Mouse (Mus musculus) spleen, embryonic (tissue): ENCODE data around the gene Aldh9a1.

ENCODE experiments used
- CTCF ChIA-PET: fragments of 350-600 bp; sonication (Branson Sonifier 250); formaldehyde crosslinking; loops from one replicate; lab custom pipeline; 2022; lab: Charles Lee

Aldh9a1 gene

GRCm38 (mm10) chr1:167383178-167383577 is 33.4 kb downstream of the Aldh9a1 start:
- CTCF ChIA-PET: interaction anchor here (0.6 kb wide), 1 partner anchor 163 kb away, joined by 3 read pairs; no protein-coding TSS in a partner anchor

GRCm38 (mm10) chr1:167384156-167384555 is 34.4 kb downstream of the Aldh9a1 start:
- CTCF ChIA-PET: no interaction called here

- CTCF ChIA-PET: no interaction called here
These were observed 35.4 kb downstream of the Aldh9a1 start for GRCm38 (mm10) chr1:167385211-167385610.

- CTCF ChIA-PET: no interaction called here
These were observed 35.8 kb downstream of the Aldh9a1 start for GRCm38 (mm10) chr1:167385636-167386035.

- CTCF ChIA-PET: no interaction called here
These were observed 36.7 kb downstream of the Aldh9a1 start for GRCm38 (mm10) chr1:167386466-167386865.

- CTCF ChIA-PET: no interaction called here
These were observed 37.5 kb downstream of the Aldh9a1 start for GRCm38 (mm10) chr1:167387310-167387709.

GRCm38 (mm10) chr1:167387796-167388195 is 38.0 kb downstream of the Aldh9a1 start:
- CTCF ChIA-PET: no interaction called here

- CTCF ChIA-PET: interaction anchor here (0.5 kb wide), 1 partner anchor 73 kb away, joined by 4 read pairs; no protein-coding TSS in a partner anchor
These were observed 38.8 kb downstream of the Aldh9a1 start for GRCm38 (mm10) chr1:167388571-167388970.

- CTCF ChIA-PET: no interaction called here
These were observed 39.8 kb downstream of the Aldh9a1 start for GRCm38 (mm10) chr1:167389584-167389983.

- CTCF ChIA-PET: no interaction called here
These were observed 40.6 kb downstream of the Aldh9a1 start for GRCm38 (mm10) chr1:167390381-167390780.

GRCm38 (mm10) chr1:167391241-167391640 is 41.5 kb downstream of the Aldh9a1 start:
- CTCF ChIA-PET: interaction anchor here (0.9 kb wide), 1 partner anchor 9 kb away, joined by 3 read pairs; no protein-coding TSS in a partner anchor

GRCm38 (mm10) chr1:167392031-167392640 is 42.3 kb downstream of the Aldh9a1 start:
- CTCF ChIA-PET: no interaction called here

GRCm38 (mm10) chr1:167392687-167393086 is 42.9 kb downstream of the Aldh9a1 start:
- CTCF ChIA-PET: no interaction called here

GRCm38 (mm10) chr1:167393281-167393680 is 43.5 kb downstream of the Aldh9a1 start:
- CTCF ChIA-PET: no interaction called here

GRCm38 (mm10) chr1:167393683-167394492 is 44.1 kb downstream of the Aldh9a1 start, which contains the start of gene Mgst3:
Gene Mgst3, minus strand, starts transcription at chr1:167393841.
- CTCF ChIA-PET: interaction anchor here (0.7 to 0.8 kb wide), 2 partner anchors 22 to 148 kb away, joined by 3 read pairs; no protein-coding TSS in a partner anchor

- CTCF ChIA-PET: interaction anchor here (0.6 kb wide), 1 partner anchor 182 kb away, joined by 6 read pairs; no protein-coding TSS in a partner anchor
These were observed 55.4 kb downstream of the Aldh9a1 start for GRCm38 (mm10) chr1:167405237-167405636.

GRCm38 (mm10) chr1:167409601-167410000 is 59.8 kb downstream of the Aldh9a1 start:
- CTCF ChIA-PET: no interaction called here

GRCm38 (mm10) chr1:167411991-167412715 is 62.4 kb downstream of the Aldh9a1 start:
- CTCF ChIA-PET: no interaction called here

GRCm38 (mm10) chr1:167414846-167415245 is 65.1 kb downstream of the Aldh9a1 start:
- CTCF ChIA-PET: no interaction called here
